Mouse (Mus musculus) myocyte (in vitro differentiated cells): ENCODE results near the gene Timm22.

ENCODE experiments used
- CEBPB ChIP-seq: IDR thresholded peaks from 2 replicates; pipeline ENCODE4 v1.6.1; 2011; ENCODE audit warnings: mild to moderate bottlenecking, moderate library complexity; ENCODE audit not compliant: poor library complexity, insufficient read depth, severe bottlenecking
- E2F4 ChIP-seq: IDR thresholded peaks from one replicate; pipeline ENCODE4 v1.6.1; 2011; ENCODE audit warnings: mild to moderate bottlenecking, control low read depth, moderate library complexity; ENCODE audit not compliant: insufficient read depth
- MAX ChIP-seq: IDR thresholded peaks from one replicate; pipeline ENCODE4 v1.6.1; 2011; ENCODE audit warnings: low read depth, mild to moderate bottlenecking, control low read depth
- MYOD1 ChIP-seq, 3 experiments: IDR thresholded peaks; one replicate each; pipeline ENCODE4 v1.6.1; 2011; ENCODE audit warnings: control low read depth in 2 of 3, low read depth in 2 of 3, mild to moderate bottlenecking in 2 of 3, moderate library complexity in 1 of 3; ENCODE audit not compliant: insufficient read length in 2 of 3, control insufficient read depth in 1 of 3
- MYOG ChIP-seq, 3 experiments: IDR thresholded peaks; one replicate each; pipeline ENCODE4 v1.6.1; 2011; ENCODE audit warnings: control low read depth in 2 of 3, low read depth in 2 of 3, mild to moderate bottlenecking in 2 of 3; ENCODE audit not compliant: insufficient read length in 2 of 3, control insufficient read depth in 1 of 3, insufficient read depth in 1 of 3
- POLR2A ChIP-seq: IDR thresholded peaks from one replicate; pipeline ENCODE4 v1.6.1; 2011; ENCODE audit warnings: low read depth, mild to moderate bottlenecking, control low read depth, moderate library complexity; ENCODE audit not compliant: insufficient read length
- POLR2AphosphoS2 ChIP-seq: IDR thresholded peaks from one replicate; pipeline ENCODE4 v1.6.1; 2011; ENCODE audit warnings: low read depth, control low read depth; ENCODE audit not compliant: insufficient read length
- REST ChIP-seq: IDR thresholded peaks from one replicate; pipeline ENCODE4 v1.6.1; 2011; ENCODE audit warnings: mild to moderate bottlenecking, control low read depth, moderate library complexity; ENCODE audit not compliant: insufficient read depth, insufficient read length
- SRF ChIP-seq: IDR thresholded peaks from one replicate; pipeline ENCODE4 v1.6.1; 2011; ENCODE audit warnings: low read depth; ENCODE audit not compliant: control insufficient read depth, insufficient read length
- TCF12 ChIP-seq: IDR thresholded peaks from one replicate; pipeline ENCODE4 v1.6.1; 2011; ENCODE audit warnings: mild to moderate bottlenecking, control low read depth; ENCODE audit not compliant: poor library complexity, insufficient read depth, severe bottlenecking
- TCF3 ChIP-seq: IDR thresholded peaks from one replicate; pipeline ENCODE4 v1.6.1; 2011; ENCODE audit warnings: low read depth, control low read depth; ENCODE audit not compliant: insufficient read length
- USF1 ChIP-seq: IDR thresholded peaks from one replicate; pipeline ENCODE4 v1.6.1; 2011; ENCODE audit warnings: low read depth, mild to moderate bottlenecking, control low read depth, moderate library complexity

GRCm38 (mm10) chr11:76439666-76440065 is 32.9 kb downstream of the Timm22 start:
- TF ChIP-seq POLR2A (no peak), MYOG (IDR thresholded peaks at IDR 0.05; ENCODE audit: control insufficient read depth in 1 of 3, insufficient read depth in 1 of 3, insufficient read length in 2 of 3, low read depth in 2 of 3) (no peak), MYOD1 (IDR thresholded peaks at IDR 0.05; ENCODE audit: control insufficient read depth in 1 of 3, insufficient read length in 2 of 3, low read depth in 2 of 3) (no peak), MAX (no peak), E2F4 (no peak), POLR2AphosphoS2 (no peak), TCF12 (no peak), CEBPB (no peak), USF1 (no peak), TCF3 (no peak), REST (no peak), SRF (no peak)
